Mouse (Mus musculus) ovary, postnatal 36 days (tissue): ENCODE data around the gene Ptf1a.

Experiments
- DNase-seq: peaks from one replicate; pipeline ENCODE4 v3.0.0; 2022; ENCODE audit warnings: low spot score, mixed read lengths

Ptf1a gene

DNA sequence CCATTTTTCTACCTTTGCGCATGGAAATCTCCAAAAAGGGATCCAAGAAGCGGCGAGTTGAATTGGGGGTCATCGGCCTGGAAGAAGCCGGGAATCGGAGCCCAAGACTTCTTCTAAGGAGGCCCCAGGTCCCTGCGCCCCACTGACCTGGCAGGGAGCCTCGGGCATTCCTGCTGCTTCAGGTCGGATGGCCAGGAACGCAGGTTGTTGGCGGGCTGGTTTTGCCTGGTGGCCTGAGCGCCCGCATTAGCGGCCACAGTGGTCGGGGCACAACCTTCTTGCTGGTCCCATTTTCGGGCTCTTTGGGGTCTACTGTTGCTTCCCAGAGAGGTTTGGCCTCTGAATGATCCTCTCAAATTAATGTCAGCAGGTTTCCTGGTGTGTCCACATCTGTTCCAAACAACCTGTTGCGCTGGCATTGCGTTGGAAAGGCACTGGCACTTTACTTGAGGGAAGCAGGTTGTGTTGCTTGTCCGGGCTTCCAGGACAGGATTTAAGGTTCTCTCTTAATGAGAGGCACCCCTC is 7.1 kb downstream of the Ptf1a start:
- DNase-seq, result no peak

GRCm38 (mm10) chr2:19455228-19455627 is 9.8 kb downstream of the Ptf1a start:
- no peak for DNase-seq

GRCm38 (mm10) chr2:19455857-19456482 is 10.5 kb downstream of the Ptf1a start:
- DNase-seq, result no peak

- DNase-seq, result no peak
These were observed 13.3 kb downstream of the Ptf1a start for GRCm38 (mm10) chr2:19458785-19459184.

DNA sequence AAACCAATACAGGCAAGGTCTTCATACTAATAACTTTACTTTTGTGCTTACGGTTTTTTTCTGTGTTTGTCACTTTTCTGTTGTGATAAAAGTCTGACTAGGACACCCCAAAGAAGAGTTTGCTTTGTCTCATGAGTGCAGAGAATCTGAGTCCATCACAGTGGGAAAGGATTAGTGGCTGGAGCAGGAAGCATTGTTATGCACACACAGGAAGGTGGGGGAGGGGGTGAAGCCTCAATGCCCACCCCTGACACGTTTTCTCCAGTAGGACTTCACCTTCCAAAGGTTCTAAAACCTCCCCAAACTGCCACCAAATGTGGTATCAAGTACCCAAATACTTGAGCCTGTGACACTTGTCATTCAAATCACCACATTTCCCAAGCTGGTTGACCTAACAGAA is 16.5 kb downstream of the Ptf1a start:
- no peak for DNase-seq

- no peak for DNase-seq
These were observed 44.8 kb downstream of the Ptf1a start for GRCm38 (mm10) chr2:19490262-19490661.
